Mouse (Mus musculus): ENCODE data around the gene Slc9a3. TPM values are rescaled to one million over a fixed set of nuclear protein-coding genes. Genes with fewer than 3 reads are reported as not detected.

Gene Slc9a3
- total and polyA plus RNA-seq, 3 experiments, result not detected

- H3K4me3 ChIP-seq (replicated peaks in 1 of 3; ENCODE audit: low read depth in 2 of 3, low read length in 2 of 3, poor library complexity in 1 of 3), result no peak overlapping the region
- dilution Hi-C loops (cut with MboI; ENCODE audit: extremely low pct_ligation_motif_present, extremely low pct_unique_long_range_greater_than_20kb, low sequenced_read_pairs), result no loop called here
- no peak for DNase-seq (ENCODE audit: extremely low read depth)
- no peaks in the 10 kb centered on the region for H3K9me3 ChIP-seq (replicated peaks; ENCODE audit: low read length)
- peaks cover 34 to 77% of the 10 kb centered on the region in 2 experiments for H3K36me3 ChIP-seq (replicated peaks in 1 of 2; ENCODE audit: control insufficient read depth in 1 of 2, insufficient read depth in 1 of 2, low read length in 1 of 2)
- H3K4me2 ChIP-seq (ENCODE audit: insufficient read depth, low read depth, poor library complexity, severe bottlenecking), result no peak overlapping the region
- no peak overlapping the region for H3K9ac ChIP-seq (ENCODE audit: insufficient read depth, low read depth)
- no peaks in the 10 kb centered on the region for H3K4me1 ChIP-seq (ENCODE audit: control insufficient read depth in 1 of 2, insufficient read depth in 2 of 2)
- no peak overlapping the region for H3K27ac ChIP-seq (ENCODE audit: insufficient read depth, low read depth)
- in situ Hi-C loops (cut with MboI; ENCODE audit: low pct_ligation_motif_present, low pct_unique_long_range_greater_than_20kb, low sequenced_read_pairs), result no loop called here
- H3K79me2 ChIP-seq (replicated peaks; ENCODE audit: control insufficient read depth, extremely low read depth, insufficient read depth, poor library complexity, severe bottlenecking), result no peaks in the 10 kb centered on the region
- TF ChIP-seq IRF4 (IDR thresholded peaks at IDR 0.05; ENCODE audit: low read depth, low read length) (no peak), SMC3 (IDR thresholded peaks at IDR 0.05; ENCODE audit: low read depth, low read length) (no peak), CHD2 (IDR thresholded peaks at IDR 0.05; ENCODE audit: low read length) (no peak), MAX (IDR thresholded peaks at IDR 0.05; ENCODE audit: low read length) (no peak), RAD21 (IDR thresholded peaks at IDR 0.05; ENCODE audit: low read depth, low read length) (no peak), KAT2A (IDR thresholded peaks at IDR 0.05; ENCODE audit: insufficient replicate concordance, low read length) (no peak), MAZ (IDR thresholded peaks at IDR 0.05; ENCODE audit: low read depth, low read length) (no peak)
- H3K27me3 ChIP-seq (replicated peaks), result no peaks in the 10 kb centered on the region
Observed at GRCm38 (mm10) chr13:74172036-74172435, 50.8 kb downstream of the Slc9a3 start.

GRCm38 (mm10) chr13:74183011-74183695, 61.9 kb downstream of the Slc9a3 start:
- dilution Hi-C loops (cut with MboI; ENCODE audit: extremely low pct_ligation_motif_present, extremely low pct_unique_long_range_greater_than_20kb, low sequenced_read_pairs), result no loop called here
- Histone ChIP-seq H3K9ac (ENCODE audit: insufficient read depth, low read depth) (no peak overlapping the region), H3K27me3 (replicated peaks) (no peaks in the 10 kb centered on the region), H3K4me3 (replicated peaks in 1 of 3; ENCODE audit: low read depth in 2 of 3, low read length in 2 of 3, poor library complexity in 1 of 3) (no peak overlapping the region), H3K4me1 (ENCODE audit: control insufficient read depth in 1 of 2, insufficient read depth in 2 of 2) (no peaks in the 10 kb centered on the region), H3K79me2 (replicated peaks; ENCODE audit: control insufficient read depth, extremely low read depth, insufficient read depth, poor library complexity, severe bottlenecking) (no peaks in the 10 kb centered on the region), H3K4me2 (ENCODE audit: insufficient read depth, low read depth, poor library complexity, severe bottlenecking) (no peak overlapping the region), H3K27ac (ENCODE audit: insufficient read depth, low read depth) (no peak overlapping the region), H3K9me3 (replicated peaks; ENCODE audit: low read length) (no peaks in the 10 kb centered on the region), H3K36me3 (replicated peaks in 1 of 2; ENCODE audit: control insufficient read depth in 1 of 2, insufficient read depth in 1 of 2, low read length in 1 of 2) (peaks cover 42 to 57% of the 10 kb centered on the region in 2 experiments)
- in situ Hi-C loops (cut with MboI; ENCODE audit: low pct_ligation_motif_present, low pct_unique_long_range_greater_than_20kb, low sequenced_read_pairs), result no loop called here
- no peak for DNase-seq (ENCODE audit: extremely low read depth)
- TF ChIP-seq POLR2AphosphoS2 (IDR thresholded peaks at IDR 0.05; ENCODE audit: low read depth, low read length) (no peak), MAZ (IDR thresholded peaks at IDR 0.05; ENCODE audit: low read depth, low read length) (no peak), E2F4 (IDR thresholded peaks at IDR 0.05; ENCODE audit: insufficient replicate concordance, low read depth, low read length) (no peak), MAFK (IDR thresholded peaks at IDR 0.05; ENCODE audit: insufficient replicate concordance, low read length) (no peak), ZMIZ1 (IDR thresholded peaks at IDR 0.05; ENCODE audit: low read depth, low read length) (no peak), HCFC1 (IDR thresholded peaks at IDR 0.05; ENCODE audit: low read depth, low read length) (no peak), MXI1 (IDR thresholded peaks at IDR 0.05; ENCODE audit: low read depth, low read length) (no peak), RCOR1 (conservative IDR thresholded peaks at IDR 0.05; ENCODE audit: low read depth, low read length) (no peak), TBP (conservative IDR thresholded peaks at IDR 0.05; ENCODE audit: low read depth, low read length) (no peak), GABPA (IDR thresholded peaks at IDR 0.05; ENCODE audit: insufficient replicate concordance, low read depth, low read length) (no peak)
